Mouse (Mus musculus) cerebellum, adult 2 months (tissue): ENCODE data around the gene Rbak.

Experiments
- CTCF ChIP-seq: fragments of 200-500 bp; IDR thresholded peaks from 2 replicates; pipeline ENCODE4 v1.5.1; 2011; ENCODE audit warnings: low read depth, mild to moderate bottlenecking, control low read depth, low read length, moderate library complexity, borderline replicate concordance; ENCODE audit not compliant: insufficient read depth
- POLR2A ChIP-seq: fragments of 200-500 bp; IDR thresholded peaks from 2 replicates; pipeline ENCODE4 v1.6.1; 2011; ENCODE audit warnings: low read length, control low read depth, borderline replicate concordance; ENCODE audit not compliant: insufficient read depth

GRCm38 (mm10) chr5:143148661-143149060 lies 31.9 kb downstream of the Rbak start:
- TF ChIP-seq CTCF (no peak), POLR2A (no peak)
